Mouse (Mus musculus): Measurements from ENCODE around the gene Pibf1. TPM values are rescaled to one million over a fixed set of nuclear protein-coding genes. Genes with fewer than 3 reads are reported as not detected.

The Pibf1 gene
- total RNA-seq (2014; rRNA removed; ENCODE audit: low replicate concordance) (0.97 and 4.7 TPM in 2 replicates), polyA plus RNA-seq (2015; fragmentation: Nextera tagmentation; extraction: Ambion mirVana) (10.1 and 10.5 TPM in 2 replicates)

DNA sequence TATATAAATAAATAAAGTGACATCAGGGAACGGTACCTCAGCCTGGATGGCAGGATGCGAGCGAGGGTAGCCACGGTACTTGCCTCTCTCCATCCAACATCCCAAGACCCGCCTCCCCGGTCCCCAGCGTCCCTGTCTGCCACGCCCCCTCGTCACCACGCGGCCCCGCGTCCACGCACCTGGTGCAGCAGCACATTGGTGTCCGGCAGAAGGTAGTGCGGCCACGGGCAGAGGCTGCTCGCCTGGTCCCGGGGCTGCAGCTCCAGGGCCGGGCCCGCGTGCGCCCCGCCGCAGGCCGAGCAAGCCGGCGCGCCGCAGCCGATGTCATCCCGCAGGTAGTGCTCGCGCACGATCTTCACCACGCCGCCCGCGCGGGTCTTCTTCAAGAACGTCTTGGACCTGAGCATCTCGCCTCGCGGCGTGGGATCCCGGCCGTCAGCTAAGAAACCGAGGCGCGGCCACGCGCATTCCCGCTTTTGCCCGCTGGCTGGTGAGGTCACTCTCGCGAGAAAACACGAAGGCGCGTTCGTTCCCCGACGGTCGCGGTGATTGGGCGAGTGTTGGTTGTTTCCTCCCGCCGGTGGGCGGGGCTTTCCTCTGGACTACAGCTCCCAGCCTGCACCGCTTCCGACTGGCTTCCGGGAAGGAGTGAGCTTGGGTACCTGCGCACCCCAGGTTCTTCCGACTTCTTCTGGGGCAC is at the start of gene Pibf1, which contains the start of gene Dis3:
Pibf1 (plus strand) TSS at position 158 of the 700 bp plus-strand sequence.
Dis3 (minus strand) TSS at position 504 of the 700 bp plus-strand sequence.
- Histone ChIP-seq H3K27ac (ENCODE audit: low read depth) (peak within 1 kb of the TSS; percentile 44), H3K4me2 (ENCODE audit: low read depth, low read length) (peak within 1 kb of the TSS; percentile 61), H3K36me3 (replicated peaks; ENCODE audit: control insufficient read depth, insufficient read depth, low read length) (peaks cover 45% of the 10 kb centered on the region), H3K9me3 (replicated peaks; ENCODE audit: control insufficient read depth, low read length) (no peaks in the 10 kb centered on the region), H3K4me3 (ENCODE audit: low read depth, low read length) (peak within 1 kb of the TSS; percentile 75), H3K4me1 (ENCODE audit: control insufficient read depth, insufficient read depth) (peaks cover 5% of the 10 kb centered on the region), H3K9ac (replicated peaks; ENCODE audit: low read depth, low read length) (peak within 1 kb of the TSS; percentile 85), H3K27me3 (ENCODE audit: control insufficient read depth, insufficient read depth, low read length) (no peaks in the 10 kb centered on the region)
- TF ChIP-seq CTCF (IDR thresholded peaks at IDR 0.05; ENCODE audit: low read depth) (no peak), EP300 (IDR thresholded peaks at IDR 0.05; ENCODE audit: low read depth) (no peak)
- ATAC-seq (ENCODE audit: insufficient read depth, low read depth) (peak; percentile 99), DNase-seq (ENCODE audit: low spot score) (peak; percentile 97)
- under 1% methylated on average over 73 of the region's 73 CpGs for WGBS

GRCm38 (mm10) chr14:99058959-99059586 is 40.2 kb upstream of the Pibf1 start:
- Histone ChIP-seq H3K36me3 (replicated peaks; ENCODE audit: control insufficient read depth, insufficient read depth, low read length) (peaks cover 43% of the 10 kb centered on the region), H3K27me3 (ENCODE audit: control insufficient read depth, insufficient read depth, low read length) (no peaks in the 10 kb centered on the region), H3K4me1 (ENCODE audit: control insufficient read depth, insufficient read depth) (no peaks in the 10 kb centered on the region), H3K9me3 (replicated peaks; ENCODE audit: control insufficient read depth, low read length) (no peaks in the 10 kb centered on the region), H3K27ac (ENCODE audit: low read depth) (peak overlapping the region; percentile 62), H3K9ac (replicated peaks; ENCODE audit: low read depth, low read length) (no peak overlapping the region), H3K4me3 (ENCODE audit: low read depth, low read length) (no peak overlapping the region), H3K4me2 (ENCODE audit: low read depth, low read length) (no peak overlapping the region)
- TF ChIP-seq EP300 (IDR thresholded peaks at IDR 0.05; ENCODE audit: low read depth) (no peak), CTCF (IDR thresholded peaks at IDR 0.05; ENCODE audit: low read depth) (no peak; the same call in 1 of the 2 replicates)
- ATAC-seq (ENCODE audit: insufficient read depth, low read depth) = peak; percentile 75; the same call in 1 of the 2 replicates
- DNase-seq (ENCODE audit: low spot score) = no peak
- WGBS = 70% methylated on average over 7 of the region's 7 CpGs

- H3K4me3 ChIP-seq (ENCODE audit: low read depth, low read length) = no peak overlapping the region
- H3K36me3 ChIP-seq (replicated peaks; ENCODE audit: control insufficient read depth, insufficient read depth, low read length) = peaks cover 43% of the 10 kb centered on the region
- H3K27me3 ChIP-seq (ENCODE audit: control insufficient read depth, insufficient read depth, low read length) = no peaks in the 10 kb centered on the region
- no peak for TF ChIP-seq CTCF (IDR thresholded peaks at IDR 0.05; ENCODE audit: low read depth)
- DNase-seq (ENCODE audit: low spot score) (no peak), ATAC-seq (ENCODE audit: insufficient read depth, low read depth) (no peak)
- no peaks in the 10 kb centered on the region for H3K4me1 ChIP-seq (ENCODE audit: control insufficient read depth, insufficient read depth)
- H3K27ac ChIP-seq (ENCODE audit: low read depth) = no peak overlapping the region
- no peak overlapping the region for H3K4me2 ChIP-seq (ENCODE audit: low read depth, low read length)
- no peaks in the 10 kb centered on the region for H3K9me3 ChIP-seq (replicated peaks; ENCODE audit: control insufficient read depth, low read length)
- 91% methylated on average over 12 of the region's 12 CpGs for WGBS
- H3K9ac ChIP-seq (replicated peaks; ENCODE audit: low read depth, low read length) = no peak overlapping the region
Observed at GRCm38 (mm10) chr14:99060616-99061015, 38.6 kb upstream of the Pibf1 start.

DNA sequence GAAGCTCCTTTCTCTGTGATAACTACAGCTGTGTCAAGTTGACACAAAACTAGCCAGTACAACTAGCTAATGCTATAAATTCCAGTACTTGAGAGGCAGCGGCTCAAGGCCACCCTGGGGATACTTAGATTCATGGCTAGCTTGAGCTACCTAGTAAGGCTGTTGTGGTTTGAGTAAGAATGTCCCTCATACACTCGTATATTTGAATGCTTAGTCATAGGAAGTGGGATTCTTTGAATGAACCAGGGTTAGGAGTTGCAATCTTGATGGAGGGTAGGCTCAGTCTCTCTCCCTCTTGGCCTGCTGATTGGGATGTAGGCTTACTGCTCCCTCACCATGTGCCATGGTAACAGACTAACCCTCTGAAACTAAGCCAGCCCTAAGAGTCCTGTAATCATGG is 36.1 kb upstream of the Pibf1 start:
- Histone ChIP-seq H3K27ac (ENCODE audit: low read depth) (no peak overlapping the region), H3K4me1 (ENCODE audit: control insufficient read depth, insufficient read depth) (no peaks in the 10 kb centered on the region), H3K4me3 (ENCODE audit: low read depth, low read length) (no peak overlapping the region), H3K9ac (replicated peaks; ENCODE audit: low read depth, low read length) (no peak overlapping the region), H3K4me2 (ENCODE audit: low read depth, low read length) (no peak overlapping the region), H3K36me3 (replicated peaks; ENCODE audit: control insufficient read depth, insufficient read depth, low read length) (peaks cover 51% of the 10 kb centered on the region), H3K27me3 (ENCODE audit: control insufficient read depth, insufficient read depth, low read length) (no peaks in the 10 kb centered on the region), H3K9me3 (replicated peaks; ENCODE audit: control insufficient read depth, low read length) (no peaks in the 10 kb centered on the region)
- no peak for TF ChIP-seq CTCF (IDR thresholded peaks at IDR 0.05; ENCODE audit: low read depth)
- no peak for TF ChIP-seq EP300 (IDR thresholded peaks at IDR 0.05; ENCODE audit: low read depth)
- DNase-seq (ENCODE audit: low spot score) (no peak), ATAC-seq (ENCODE audit: insufficient read depth, low read depth) (no peak)
- 90% methylated on average over 2 of the region's 2 CpGs for WGBS

- DNase-seq (ENCODE audit: low spot score) = no peak
- Histone ChIP-seq H3K4me1 (ENCODE audit: control insufficient read depth, insufficient read depth) (no peaks in the 10 kb centered on the region), H3K36me3 (replicated peaks; ENCODE audit: control insufficient read depth, insufficient read depth, low read length) (peaks cover 68% of the 10 kb centered on the region), H3K27me3 (ENCODE audit: control insufficient read depth, insufficient read depth, low read length) (no peaks in the 10 kb centered on the region), H3K4me2 (ENCODE audit: low read depth, low read length) (no peak overlapping the region), H3K9ac (replicated peaks; ENCODE audit: low read depth, low read length) (no peak overlapping the region), H3K9me3 (replicated peaks; ENCODE audit: control insufficient read depth, low read length) (no peaks in the 10 kb centered on the region), H3K4me3 (ENCODE audit: low read depth, low read length) (no peak overlapping the region), H3K27ac (ENCODE audit: low read depth) (no peak overlapping the region)
- 91% methylated on average over 4 of the region's 4 CpGs for WGBS
- TF ChIP-seq CTCF (IDR thresholded peaks at IDR 0.05; ENCODE audit: low read depth) (no peak), EP300 (IDR thresholded peaks at IDR 0.05; ENCODE audit: low read depth) (no peak)
- no peak for ATAC-seq (ENCODE audit: insufficient read depth, low read depth)
Observed at GRCm38 (mm10) chr14:99071146-99071545, 28.1 kb upstream of the Pibf1 start.

All from heart, postnatal 0 days (tissue).